In the genomic region with DNA sequence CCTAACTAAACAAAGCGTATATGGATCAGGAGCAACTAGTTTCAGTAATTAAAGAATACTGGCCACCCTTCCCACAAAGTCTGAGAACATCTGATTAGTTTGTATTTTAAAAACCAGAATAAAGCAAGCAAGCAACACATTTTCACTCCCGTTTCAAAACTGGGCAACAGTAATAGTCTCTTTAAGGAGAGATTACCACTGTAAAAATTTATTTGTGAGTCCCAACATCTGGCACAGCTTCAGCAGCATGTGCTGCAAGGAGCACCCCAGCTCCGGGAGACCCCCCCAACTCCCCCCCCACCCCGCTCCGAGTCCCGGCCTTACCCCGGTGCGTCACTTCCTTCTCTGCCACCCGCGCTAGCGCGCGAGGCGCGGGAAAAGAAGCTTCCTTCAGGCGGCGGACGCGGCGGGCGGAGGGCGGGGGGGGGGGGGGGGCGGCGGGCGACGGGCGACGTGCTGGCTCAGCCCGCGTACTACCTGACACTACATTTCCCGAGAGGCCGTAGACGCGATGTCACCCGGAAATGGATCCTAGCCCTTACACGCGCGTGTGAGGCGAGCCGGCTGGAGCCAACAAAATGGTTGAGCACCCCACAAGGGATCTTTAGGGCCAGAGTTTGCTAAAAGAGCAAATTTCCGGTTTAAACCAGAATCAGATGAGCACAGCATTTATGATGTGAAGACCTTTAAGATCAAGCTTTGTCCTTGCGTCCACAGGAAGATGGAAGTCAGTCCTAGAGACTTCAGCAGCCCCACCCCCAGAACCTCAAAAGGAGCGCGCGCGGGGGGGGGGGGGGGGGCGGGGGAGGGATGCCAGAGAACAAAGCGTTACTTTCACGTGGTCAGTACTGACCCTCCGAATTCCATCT, we compare ENCODE assay signal across 8 mouse cellular contexts. TPM values are rescaled to one million over a fixed set of nuclear protein-coding genes. Genes with fewer than 3 reads are reported as not detected.
DNase-seq lines count a peak whose midpoint lies in the region; ATAC-seq lines count a peak whose summit lies in the region.

No protein-coding gene starts in this region.

- H3K36me3 ChIP-seq in hindbrain, embryonic 16.5 days (ENCODE audit: control insufficient read depth, insufficient read depth, low read length), result no peaks in the 10 kb centered on the region

- peak overlapping the region; percentile 53 for H3K4me2 ChIP-seq in hindbrain, embryonic 16.5 days (ENCODE audit: low read length)

- H3K4me1 ChIP-seq in hindbrain, embryonic 16.5 days (ENCODE audit: control insufficient read depth, insufficient read depth, low read depth, low read length), result no peaks in the 10 kb centered on the region; the same call in 1 of the 2 replicates

- no peaks in the 10 kb centered on the region for H3K27me3 ChIP-seq in hindbrain, embryonic 16.5 days (replicated peaks; ENCODE audit: control insufficient read depth, insufficient read depth, low read length)

- DNase-seq in T-cell, adult 2 months (ENCODE audit: low spot score), result peak; percentile 82
- DNase-seq in cerebellum, postnatal 36 days, result peak; percentile 74 to 85
- DNase-seq in gastrocnemius, adult 18-20 months (ENCODE audit: low spot score), result peak; percentile 77
- DNase-seq in left cerebral cortex, adult 18-20 months (ENCODE audit: low spot score in 2 of 2), result peak; percentile 63 to 86
- DNase-seq in lung, postnatal 4 days, result peak; percentile 88 to 90
- peak; percentile 97 for DNase-seq in retina, postnatal 1 day
- DNase-seq in thymus, postnatal 4 days, result peak; percentile 74

- WGBS in hindbrain, embryonic 16.5 days, result 1% methylated on average over 22 of the region's 50 CpGs

- H3K27ac ChIP-seq in hindbrain, embryonic 16.5 days (ENCODE audit: low read depth, low read length), result peak overlapping the region; percentile 87

- peak; percentile 98 for ATAC-seq in hindbrain, embryonic 16.5 days

- peak overlapping the region; percentile 62 for H3K9ac ChIP-seq in hindbrain, embryonic 16.5 days (ENCODE audit: low read depth, low read length)

- H3K4me3 ChIP-seq in hindbrain, embryonic 16.5 days (ENCODE audit: low read length), result peak overlapping the region; percentile 49

- no peaks in the 10 kb centered on the region for H3K9me3 ChIP-seq in hindbrain, embryonic 16.5 days (ENCODE audit: control insufficient read depth, low read length)

RNA-seq across cellular contexts. Expression of a gene that starts 13.6 kb away (rescaled TPM):
- not detected for total RNA-seq in gastrocnemius, adult 18-20 months (2021)
- not detected in 2 replicates for polyA plus RNA-seq in hindbrain, embryonic 16.5 days (2015; fragmentation: Nextera tagmentation; extraction: Ambion mirVana)
- total RNA-seq in left cerebral cortex, adult 18-20 months (2021), result not detected

Comparison
In these comparisons a context has a peak if more than half of its experiments do, and no peak if none do; other contexts are left out.
1. Peak in every context shown above with its lines: DNase-seq, ATAC-seq, H3K4me3 ChIP-seq and H3K27ac ChIP-seq.